Mouse (Mus musculus): ENCODE results near the gene Gpc6. TPM values are rescaled to one million over a fixed set of nuclear protein-coding genes. Genes with fewer than 3 reads are reported as not detected.

Gene Gpc6
- polyA plus RNA-seq, 1 experiment from 2014 or later, result 36.7 TPM

- Histone ChIP-seq H3K4me2 (ENCODE audit: low read depth, low read length, severe bottlenecking) (no peak overlapping the region), H3K4me3 (ENCODE audit: low read depth, low read length) (no peak overlapping the region), H3K9ac (ENCODE audit: low read length) (no peak overlapping the region), H3K36me3 (ENCODE audit: control insufficient read depth, insufficient read depth, low read length) (no peaks in the 10 kb centered on the region), H3K27ac (ENCODE audit: low read depth, low read length) (no peak overlapping the region), H3K9me3 (ENCODE audit: control insufficient read depth, low read length) (no peaks in the 10 kb centered on the region), H3K27me3 (ENCODE audit: control insufficient read depth, insufficient read depth, low read length) (no peaks in the 10 kb centered on the region), H3K4me1 (replicated peaks; ENCODE audit: control insufficient read depth, insufficient read depth, low read length) (no peaks in the 10 kb centered on the region)
- no peak for ATAC-seq (replicated peaks; ENCODE audit: low FRiP score)
- WGBS, result 93% methylated on average over 7 of the region's 7 CpGs
- DNase-seq (ENCODE audit: low spot score), result no peak
These were observed 748.4 kb downstream of the Gpc6 start for GRCm38 (mm10) chr14:117673541-117673940.

GRCm38 (mm10) chr14:117674482-117674881 is 749.4 kb downstream of the Gpc6 start:
- Histone ChIP-seq H3K4me1 (replicated peaks; ENCODE audit: control insufficient read depth, insufficient read depth, low read length) (no peaks in the 10 kb centered on the region), H3K27ac (ENCODE audit: low read depth, low read length) (no peak overlapping the region), H3K9ac (ENCODE audit: low read length) (no peak overlapping the region), H3K36me3 (ENCODE audit: control insufficient read depth, insufficient read depth, low read length) (no peaks in the 10 kb centered on the region), H3K4me3 (ENCODE audit: low read depth, low read length) (no peak overlapping the region), H3K4me2 (ENCODE audit: low read depth, low read length, severe bottlenecking) (no peak overlapping the region), H3K9me3 (ENCODE audit: control insufficient read depth, low read length) (no peaks in the 10 kb centered on the region), H3K27me3 (ENCODE audit: control insufficient read depth, insufficient read depth, low read length) (no peaks in the 10 kb centered on the region)
- DNase-seq (ENCODE audit: low spot score), result no peak
- ATAC-seq (replicated peaks; ENCODE audit: low FRiP score), result no peak
- WGBS, result 81% methylated on average over 3 of the region's 3 CpGs

- WGBS, result 94% methylated on average over 3 of the region's 3 CpGs
- no peak overlapping the region for H3K4me2 ChIP-seq (ENCODE audit: low read depth, low read length, severe bottlenecking)
- H3K36me3 ChIP-seq (ENCODE audit: control insufficient read depth, insufficient read depth, low read length), result no peaks in the 10 kb centered on the region
- H3K4me1 ChIP-seq (replicated peaks; ENCODE audit: control insufficient read depth, insufficient read depth, low read length), result no peaks in the 10 kb centered on the region
- ATAC-seq (replicated peaks; ENCODE audit: low FRiP score) (no peak), DNase-seq (ENCODE audit: low spot score) (no peak)
- no peak overlapping the region for H3K9ac ChIP-seq (ENCODE audit: low read length)
- H3K27ac ChIP-seq (ENCODE audit: low read depth, low read length), result no peak overlapping the region
- no peak overlapping the region for H3K4me3 ChIP-seq (ENCODE audit: low read depth, low read length)
- H3K27me3 ChIP-seq (ENCODE audit: control insufficient read depth, insufficient read depth, low read length), result no peaks in the 10 kb centered on the region
- H3K9me3 ChIP-seq (ENCODE audit: control insufficient read depth, low read length), result no peaks in the 10 kb centered on the region
These were observed 754.8 kb downstream of the Gpc6 start for GRCm38 (mm10) chr14:117679926-117680325.

GRCm38 (mm10) chr14:117681321-117681921 is 756.3 kb downstream of the Gpc6 start:
- Histone ChIP-seq H3K9me3 (ENCODE audit: control insufficient read depth, low read length) (no peaks in the 10 kb centered on the region), H3K27ac (ENCODE audit: low read depth, low read length) (no peak overlapping the region), H3K9ac (ENCODE audit: low read length) (no peak overlapping the region), H3K4me1 (replicated peaks; ENCODE audit: control insufficient read depth, insufficient read depth, low read length) (no peaks in the 10 kb centered on the region), H3K4me3 (ENCODE audit: low read depth, low read length) (no peak overlapping the region), H3K27me3 (ENCODE audit: control insufficient read depth, insufficient read depth, low read length) (no peaks in the 10 kb centered on the region), H3K4me2 (ENCODE audit: low read depth, low read length, severe bottlenecking) (no peak overlapping the region), H3K36me3 (ENCODE audit: control insufficient read depth, insufficient read depth, low read length) (no peaks in the 10 kb centered on the region)
- 76% methylated on average over 5 of the region's 5 CpGs for WGBS
- ATAC-seq (replicated peaks; ENCODE audit: low FRiP score), result no peak
- DNase-seq (ENCODE audit: low spot score), result no peak

GRCm38 (mm10) chr14:117683149-117683548 is 758.0 kb downstream of the Gpc6 start:
- Histone ChIP-seq H3K27me3 (ENCODE audit: control insufficient read depth, insufficient read depth, low read length) (no peaks in the 10 kb centered on the region), H3K9me3 (ENCODE audit: control insufficient read depth, low read length) (no peaks in the 10 kb centered on the region), H3K4me3 (ENCODE audit: low read depth, low read length) (no peak overlapping the region), H3K9ac (ENCODE audit: low read length) (no peak overlapping the region), H3K27ac (ENCODE audit: low read depth, low read length) (no peak overlapping the region), H3K36me3 (ENCODE audit: control insufficient read depth, insufficient read depth, low read length) (no peaks in the 10 kb centered on the region), H3K4me1 (replicated peaks; ENCODE audit: control insufficient read depth, insufficient read depth, low read length) (no peaks in the 10 kb centered on the region), H3K4me2 (ENCODE audit: low read depth, low read length, severe bottlenecking) (no peak overlapping the region)
- ATAC-seq (replicated peaks; ENCODE audit: low FRiP score) (no peak), DNase-seq (ENCODE audit: low spot score) (no peak)
- 96% methylated on average over 4 of the region's 4 CpGs for WGBS

- Histone ChIP-seq H3K9ac (ENCODE audit: low read length) (no peak overlapping the region), H3K4me1 (replicated peaks; ENCODE audit: control insufficient read depth, insufficient read depth, low read length) (no peaks in the 10 kb centered on the region), H3K9me3 (ENCODE audit: control insufficient read depth, low read length) (no peaks in the 10 kb centered on the region), H3K4me2 (ENCODE audit: low read depth, low read length, severe bottlenecking) (no peak overlapping the region), H3K27me3 (ENCODE audit: control insufficient read depth, insufficient read depth, low read length) (no peaks in the 10 kb centered on the region), H3K36me3 (ENCODE audit: control insufficient read depth, insufficient read depth, low read length) (no peaks in the 10 kb centered on the region), H3K27ac (ENCODE audit: low read depth, low read length) (no peak overlapping the region), H3K4me3 (ENCODE audit: low read depth, low read length) (no peak overlapping the region)
- 91% methylated on average over 6 of the region's 6 CpGs for WGBS
- DNase-seq (ENCODE audit: low spot score) (no peak), ATAC-seq (replicated peaks; ENCODE audit: low FRiP score) (no peak)
These were observed 764.7 kb downstream of the Gpc6 start for GRCm38 (mm10) chr14:117689848-117690247.

GRCm38 (mm10) chr14:117695565-117695964 is 770.5 kb downstream of the Gpc6 start:
- H3K4me3 ChIP-seq (ENCODE audit: low read depth, low read length), result no peak overlapping the region
- H3K4me2 ChIP-seq (ENCODE audit: low read depth, low read length, severe bottlenecking), result no peak overlapping the region
- H3K27ac ChIP-seq (ENCODE audit: low read depth, low read length), result no peak overlapping the region
- H3K9me3 ChIP-seq (ENCODE audit: control insufficient read depth, low read length), result no peaks in the 10 kb centered on the region
- WGBS, result 95% methylated on average over 8 of the region's 8 CpGs
- no peaks in the 10 kb centered on the region for H3K36me3 ChIP-seq (ENCODE audit: control insufficient read depth, insufficient read depth, low read length)
- no peaks in the 10 kb centered on the region for H3K4me1 ChIP-seq (replicated peaks; ENCODE audit: control insufficient read depth, insufficient read depth, low read length)
- H3K27me3 ChIP-seq (ENCODE audit: control insufficient read depth, insufficient read depth, low read length), result no peaks in the 10 kb centered on the region
- ATAC-seq (replicated peaks; ENCODE audit: low FRiP score), result no peak
- DNase-seq (ENCODE audit: low spot score), result no peak
- no peak overlapping the region for H3K9ac ChIP-seq (ENCODE audit: low read length)

- ATAC-seq (replicated peaks; ENCODE audit: low FRiP score), result no peak
- Histone ChIP-seq H3K27me3 (ENCODE audit: control insufficient read depth, insufficient read depth, low read length) (no peaks in the 10 kb centered on the region), H3K9ac (ENCODE audit: low read length) (no peak overlapping the region), H3K27ac (ENCODE audit: low read depth, low read length) (no peak overlapping the region), H3K9me3 (ENCODE audit: control insufficient read depth, low read length) (no peaks in the 10 kb centered on the region), H3K36me3 (ENCODE audit: control insufficient read depth, insufficient read depth, low read length) (no peaks in the 10 kb centered on the region), H3K4me1 (replicated peaks; ENCODE audit: control insufficient read depth, insufficient read depth, low read length) (no peaks in the 10 kb centered on the region), H3K4me3 (ENCODE audit: low read depth, low read length) (no peak overlapping the region), H3K4me2 (ENCODE audit: low read depth, low read length, severe bottlenecking) (no peak overlapping the region)
- WGBS, result 73% methylated on average over 10 of the region's 10 CpGs
- no peak for DNase-seq (ENCODE audit: low spot score)
These were observed 775.7 kb downstream of the Gpc6 start for GRCm38 (mm10) chr14:117700670-117701280.

- Histone ChIP-seq H3K9me3 (ENCODE audit: control insufficient read depth, low read length) (no peaks in the 10 kb centered on the region), H3K36me3 (ENCODE audit: control insufficient read depth, insufficient read depth, low read length) (no peaks in the 10 kb centered on the region), H3K27me3 (ENCODE audit: control insufficient read depth, insufficient read depth, low read length) (no peaks in the 10 kb centered on the region), H3K27ac (ENCODE audit: low read depth, low read length) (no peak overlapping the region), H3K9ac (ENCODE audit: low read length) (no peak overlapping the region), H3K4me1 (replicated peaks; ENCODE audit: control insufficient read depth, insufficient read depth, low read length) (no peaks in the 10 kb centered on the region), H3K4me3 (ENCODE audit: low read depth, low read length) (no peak overlapping the region), H3K4me2 (ENCODE audit: low read depth, low read length, severe bottlenecking) (no peak overlapping the region)
- 94% methylated on average over 3 of the region's 3 CpGs for WGBS
- DNase-seq (ENCODE audit: low spot score) (no peak), ATAC-seq (replicated peaks; ENCODE audit: low FRiP score) (no peak)
These were observed 783.7 kb downstream of the Gpc6 start for GRCm38 (mm10) chr14:117708817-117709216.

Data from forebrain, embryonic 11.5 days (tissue).